Mouse (Mus musculus) hindbrain, embryonic 11.5 days (tissue): Measurements from ENCODE around the gene Cenpq. TPM values are rescaled to one million over a fixed set of nuclear protein-coding genes. Genes with fewer than 3 reads are reported as not detected.

ENCODE experiments used
- ATAC-seq: fragments of 200-750 bp; cut with Nextera tagmentation; 2 replicates; pipeline ENCODE4 v1.8.0; 2017; ENCODE audit warnings: mild to moderate bottlenecking, moderate TSS enrichment, moderate library complexity; ENCODE audit not compliant: low FRiP score
- DNase-seq: peaks from one replicate; pipeline ENCODE4 v3.0.0-alpha.2; 2015; ENCODE audit warnings: low spot score
- H3K27ac ChIP-seq: fragments of 300-500 bp; sonication (generic); 2 replicates; pipeline ENCODE4 v1.5.1; 2014; ENCODE audit warnings: mild to moderate bottlenecking, low read depth, low read length
- H3K27me3 ChIP-seq: fragments of 300-500 bp; sonication (generic); 2 replicates; pipeline ENCODE4 v1.6.1; 2014; ENCODE audit warnings: mild to moderate bottlenecking, low read length, moderate library complexity, mixed read lengths; ENCODE audit not compliant: control insufficient read depth, insufficient read depth
- H3K36me3 ChIP-seq: fragments of 300-500 bp; sonication (generic); 2 replicates; pipeline ENCODE4 v1.6.1; 2014; ENCODE audit warnings: mild to moderate bottlenecking, low read length, moderate library complexity, mixed read lengths; ENCODE audit not compliant: control insufficient read depth, insufficient read depth
- H3K4me1 ChIP-seq: fragments of 300-500 bp; sonication (generic); replicated peaks from 2 replicates; pipeline ENCODE4 v1.6.1; 2014; ENCODE audit warnings: low read length, mixed read lengths; ENCODE audit not compliant: control insufficient read depth, insufficient read depth
- H3K4me2 ChIP-seq: fragments of 300-500 bp; sonication (generic); replicated peaks from 2 replicates; pipeline ENCODE4 v1.6.1; 2014; ENCODE audit warnings: mild to moderate bottlenecking, low read depth, low read length
- H3K4me3 ChIP-seq: fragments of 300-500 bp; sonication (generic); 2 replicates; pipeline ENCODE4 v1.5.1; 2014; ENCODE audit warnings: low read depth, low read length
- H3K9ac ChIP-seq: fragments of 300-500 bp; sonication (generic); 2 replicates; pipeline ENCODE4 v1.6.1; 2014; ENCODE audit warnings: low read depth, low read length
- H3K9me3 ChIP-seq: fragments of 300-500 bp; sonication (generic); 2 replicates; pipeline ENCODE4 v1.6.1; 2016; ENCODE audit warnings: low read length; ENCODE audit not compliant: control insufficient read depth
- WGBS: fragments of 180-500 bp; shearing (Covaris S2); extraction: QIAGEN DNeasy Blood & Tissue Kit; methylation state at CpG from one replicate; pipeline ENCODE4 v1.1.7; 2014; 5-methylcytosine and 5-hydroxymethylcytosine counted together
- polyA plus RNA-seq: library from polyadenylated mRNA; unstranded; fragments of >200 nt; fragmentation: Nextera tagmentation; extraction: Ambion mirVana; gene quantifications from 2 replicates; pipeline ENCODE4 v1.2.1, GENCODE M21; 2014

Gene Cenpq
- polyA plus RNA-seq: 31.0 and 35.2 TPM in 2 replicates

DNA sequence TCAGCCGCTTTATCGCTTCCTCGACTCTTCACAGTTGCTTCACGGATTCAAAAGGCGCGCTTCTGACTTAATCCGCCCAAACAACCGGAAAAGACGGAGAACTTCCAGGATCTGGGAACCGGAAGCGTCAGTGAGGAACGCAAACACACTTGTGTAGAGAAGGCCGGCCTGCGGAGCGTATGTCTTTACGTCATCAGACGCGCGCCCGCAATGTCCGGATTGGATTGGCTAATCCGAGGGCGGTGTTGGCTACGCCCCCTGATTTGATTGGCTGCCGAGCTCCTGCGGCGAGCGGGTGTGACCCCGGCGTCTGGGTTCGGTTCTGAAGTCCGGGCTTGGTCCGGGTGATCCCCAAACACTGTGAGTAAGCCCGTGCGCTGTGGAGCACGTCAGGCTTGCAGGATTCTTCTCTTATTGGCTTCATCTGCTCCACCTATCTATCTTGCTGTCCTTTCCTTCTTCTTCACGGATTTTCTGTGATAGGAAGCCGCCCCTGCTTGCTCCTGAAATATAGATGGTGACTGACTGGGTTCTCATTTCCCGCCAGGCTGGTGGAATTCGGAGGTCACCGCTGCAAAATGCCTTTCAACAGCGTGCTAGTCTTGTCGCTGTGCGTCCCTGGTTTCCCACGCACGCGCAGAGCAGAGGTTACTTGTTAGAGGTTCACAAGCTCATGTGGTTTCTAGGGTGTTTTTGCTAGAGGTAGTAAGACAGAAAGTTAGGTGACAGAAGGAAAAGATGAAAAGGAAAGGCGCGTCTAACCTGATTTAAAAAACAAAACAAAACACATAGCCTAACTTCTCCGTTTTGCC, at the start of gene Cenpq, which contains the start of gene Mut:
Gene Cenpq (minus strand): TSS at position 628 of the 812 bp plus-strand sequence.
Gene Mut (plus strand): TSS at position 266 of the 812 bp plus-strand sequence.
- Histone ChIP-seq H3K9ac (peak within 1 kb of the TSS; percentile 72), H3K4me3 (peak within 1 kb of the TSS; percentile 73), H3K27me3 (no peaks in the 10 kb centered on the region), H3K9me3 (no peaks in the 10 kb centered on the region), H3K4me2 (peak within 1 kb of the TSS; percentile 51), H3K36me3 (no peaks in the 10 kb centered on the region), H3K27ac (peak within 1 kb of the TSS; percentile 84), H3K4me1 (no peaks in the 10 kb centered on the region)
- WGBS: under 1% methylated on average over 50 of the region's 50 CpGs
- ATAC-seq (peak; percentile 100), DNase-seq (peak; percentile 97)

DNA sequence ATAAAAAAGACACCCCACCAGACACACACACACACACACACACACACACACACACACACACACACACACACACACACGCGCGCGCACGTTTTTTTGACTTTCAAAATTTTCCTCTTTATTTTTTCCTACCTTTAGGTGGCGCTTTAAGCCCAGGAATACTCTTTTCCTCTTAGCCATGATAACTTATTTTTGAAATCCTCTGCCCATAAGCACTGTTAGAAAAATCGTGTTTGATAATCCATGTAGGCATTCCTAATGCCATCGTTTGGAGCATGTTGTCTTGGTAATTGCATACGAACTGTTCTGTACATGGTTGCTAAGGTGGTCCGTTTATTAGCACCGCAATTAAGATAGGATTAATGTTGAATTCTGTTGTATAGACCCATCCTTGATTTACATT, 43.1 kb upstream of the Cenpq start:
- 80% methylated on average over 11 of the region's 11 CpGs for WGBS
- Histone ChIP-seq H3K9me3 (no peaks in the 10 kb centered on the region), H3K36me3 (no peaks in the 10 kb centered on the region), H3K4me2 (no peak overlapping the region), H3K4me1 (no peaks in the 10 kb centered on the region), H3K4me3 (no peak overlapping the region), H3K9ac (no peak overlapping the region), H3K27me3 (no peaks in the 10 kb centered on the region), H3K27ac (no peak overlapping the region)
- no peak for ATAC-seq
- peak; percentile 32 for DNase-seq

GRCm38 (mm10) chr17:40948518-40948917, 13.7 kb upstream of the Cenpq start:
- Histone ChIP-seq H3K4me2 (no peak overlapping the region), H3K9me3 (no peaks in the 10 kb centered on the region), H3K4me1 (no peaks in the 10 kb centered on the region), H3K9ac (no peak overlapping the region), H3K27me3 (no peaks in the 10 kb centered on the region), H3K4me3 (no peak overlapping the region), H3K27ac (no peak overlapping the region), H3K36me3 (no peaks in the 10 kb centered on the region)
- DNase-seq (no peak), ATAC-seq (no peak)
- WGBS: 84% methylated on average over 3 of the region's 3 CpGs

DNA sequence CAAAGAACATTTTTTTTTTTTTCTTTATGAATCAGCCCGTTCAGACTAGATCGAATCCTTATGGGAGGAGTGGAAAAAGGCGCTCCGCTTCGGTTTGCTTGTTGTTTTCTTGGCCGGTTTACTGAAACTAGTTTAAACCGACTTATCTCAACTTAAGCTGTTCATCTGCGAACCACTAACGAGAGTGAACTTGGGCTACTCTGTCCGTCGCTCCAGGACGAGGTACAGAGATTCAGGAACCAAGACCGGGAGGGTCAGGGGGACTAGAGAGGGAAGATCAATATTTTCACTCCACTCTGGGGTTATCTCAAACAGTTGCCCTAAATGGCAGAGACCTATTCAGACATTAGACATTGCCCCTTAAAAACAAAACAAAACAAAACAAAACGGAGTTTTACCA, 862 bp downstream of the Cenpq start:
- WGBS: under 1% methylated on average over 14 of the region's 14 CpGs
- H3K27me3 ChIP-seq: no peaks in the 10 kb centered on the region
- H3K4me2 ChIP-seq: peak overlapping the region; percentile 51
- H3K27ac ChIP-seq: no peak overlapping the region
- H3K4me1 ChIP-seq: no peaks in the 10 kb centered on the region
- DNase-seq: no peak
- peak overlapping the region; percentile 73 for H3K4me3 ChIP-seq
- no peaks in the 10 kb centered on the region for H3K36me3 ChIP-seq
- H3K9me3 ChIP-seq: no peaks in the 10 kb centered on the region
- ATAC-seq: peak; percentile 33
- peak overlapping the region; percentile 72 for H3K9ac ChIP-seq

DNA sequence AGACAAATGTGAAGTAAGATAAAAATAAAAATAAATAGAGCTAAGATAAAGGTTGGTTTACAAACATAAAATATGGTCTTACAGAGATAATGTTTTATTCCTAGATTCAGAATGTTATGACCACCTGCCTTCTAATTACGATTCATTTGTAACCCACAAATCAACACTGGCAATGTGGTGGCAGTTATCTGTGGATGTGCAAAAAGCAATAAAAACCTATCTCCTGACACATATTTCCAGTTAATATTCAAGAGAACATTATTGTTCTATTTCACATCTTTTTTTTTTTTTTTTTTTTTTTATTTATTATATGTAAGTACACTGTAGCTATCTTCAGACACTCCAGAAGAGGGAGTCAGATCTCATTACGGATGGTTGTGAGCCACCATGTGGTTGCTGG, 19.3 kb downstream of the Cenpq start:
- no peak overlapping the region for H3K9ac ChIP-seq
- no peak overlapping the region for H3K4me2 ChIP-seq
- H3K4me1 ChIP-seq: no peaks in the 10 kb centered on the region
- DNase-seq: no peak
- 100% methylated on average over 1 of the region's 2 CpGs for WGBS
- H3K27ac ChIP-seq: no peak overlapping the region
- no peaks in the 10 kb centered on the region for H3K36me3 ChIP-seq
- H3K4me3 ChIP-seq: no peak overlapping the region
- no peaks in the 10 kb centered on the region for H3K27me3 ChIP-seq
- no peak for ATAC-seq
- no peaks in the 10 kb centered on the region for H3K9me3 ChIP-seq

DNA sequence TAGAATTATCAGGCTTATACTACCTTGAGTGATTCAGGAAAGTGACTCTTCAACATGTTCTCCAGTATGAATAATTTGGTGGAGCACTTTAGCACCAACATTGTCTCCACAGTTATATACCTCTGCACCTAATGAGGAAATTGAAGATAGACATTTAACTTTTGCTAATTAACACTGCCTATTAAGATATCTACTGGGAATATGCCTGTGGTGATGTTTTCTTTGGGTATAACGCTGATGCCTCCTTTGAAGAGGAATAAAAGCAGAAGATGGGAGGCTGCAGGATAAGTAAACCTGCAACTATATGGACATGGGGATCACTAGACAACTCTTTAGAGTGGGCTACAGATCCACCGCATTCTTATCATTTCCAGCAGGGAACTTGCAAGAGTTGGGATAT, 20.6 kb downstream of the Cenpq start, which contains the start of gene Glyatl3:
Gene Glyatl3 (minus strand): TSS at position 101 of the 400 bp plus-strand sequence.
- H3K4me1 ChIP-seq: no peaks in the 10 kb centered on the region
- H3K36me3 ChIP-seq: no peaks in the 10 kb centered on the region
- H3K4me2 ChIP-seq: no peak within 1 kb of the TSS
- H3K9ac ChIP-seq: no peak within 1 kb of the TSS
- no peaks in the 10 kb centered on the region for H3K27me3 ChIP-seq
- no peak for DNase-seq
- no peak for ATAC-seq
- H3K27ac ChIP-seq: no peak within 1 kb of the TSS
- no peak within 1 kb of the TSS for H3K4me3 ChIP-seq
- 95% methylated on average over 2 of the region's 2 CpGs for WGBS
- no peaks in the 10 kb centered on the region for H3K9me3 ChIP-seq

DNA sequence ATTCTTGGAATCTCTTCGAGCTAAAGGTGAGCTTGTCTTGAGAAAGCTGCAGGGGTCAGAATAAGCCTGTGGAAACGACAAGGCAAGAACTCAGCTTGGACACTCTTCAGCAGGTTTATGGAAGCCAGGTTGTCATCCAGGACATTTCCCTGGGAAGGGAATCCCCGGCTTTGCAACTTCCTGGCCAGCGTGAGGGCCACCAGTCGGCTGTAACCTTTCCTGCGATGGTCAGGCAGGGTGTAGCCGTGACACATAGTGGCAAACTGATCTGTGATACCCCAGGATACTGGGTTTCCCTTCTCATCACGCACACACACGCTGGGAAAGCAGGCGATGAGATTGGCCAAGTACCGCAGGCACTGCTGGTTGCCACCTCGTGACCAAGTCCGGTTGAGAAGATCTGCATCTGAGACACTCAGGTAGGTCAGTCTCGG, 30.1 kb downstream of the Cenpq start:
- H3K4me1 ChIP-seq: no peaks in the 10 kb centered on the region
- H3K27ac ChIP-seq: no peak overlapping the region
- H3K4me3 ChIP-seq: 0 out of 2 replicates have a peak overlapping the region, but pooled peaks have one; percentile 8
- DNase-seq: peak; percentile 5
- peak overlapping the region; percentile 32; the same call in 1 of the 2 replicates for H3K4me2 ChIP-seq
- no peak overlapping the region for H3K9ac ChIP-seq
- 10% methylated on average over 13 of the region's 14 CpGs for WGBS
- 0 out of 2 replicates have a peak, but pooled peaks have one; percentile 17 for ATAC-seq
- no peaks in the 10 kb centered on the region for H3K27me3 ChIP-seq
- no peaks in the 10 kb centered on the region for H3K36me3 ChIP-seq
- no peaks in the 10 kb centered on the region for H3K9me3 ChIP-seq

GRCm38 (mm10) chr17:40904056-40904597, 30.7 kb downstream of the Cenpq start:
- Histone ChIP-seq H3K27me3 (no peaks in the 10 kb centered on the region), H3K9me3 (no peaks in the 10 kb centered on the region), H3K9ac (no peak overlapping the region), H3K4me2 (no peak overlapping the region), H3K27ac (no peak overlapping the region), H3K36me3 (no peaks in the 10 kb centered on the region), H3K4me1 (no peaks in the 10 kb centered on the region), H3K4me3 (no peak overlapping the region)
- DNase-seq (no peak), ATAC-seq (peak; percentile 49; the same call in 1 of the 2 replicates)
- 2% methylated on average over 11 of the region's 11 CpGs for WGBS
